Comparison of ENCODE assay signal across 12 mouse cellular contexts in genomic region chr11:80527697-80528096, GRCm38 (mm10). TPM values are rescaled to one million over a fixed set of nuclear protein-coding genes. Genes with fewer than 3 reads are reported as not detected.
DNase-seq lines count a peak whose midpoint lies in the region; ATAC-seq and TF ChIP-seq lines count a peak whose summit lies in the region.
"Had no signal": no experiment of that assay in that cellular context is flagged by ENCODE, and none has a peak within 500 bp of the region (broad histone marks: within the 10 kb centered on the region; RNA-seq: fewer than 3 reads in every experiment).

No protein-coding gene starts in this region.

- no peak for TF ChIP-seq POLR2A in thymus, adult 2 months (IDR thresholded peaks at IDR 0.05; ENCODE audit: control insufficient read depth, extremely low read depth, insufficient read depth, low read length, poor library complexity)

- no peaks in the 10 kb centered on the region for H3K9me3 ChIP-seq in hindbrain, postnatal 0 days (ENCODE audit: low read length)
- H3K9me3 ChIP-seq in hindbrain, embryonic 10.5 days, result no peaks in the 10 kb centered on the region
- H3K9me3 ChIP-seq: heart, embryonic 15.5 days; midbrain, embryonic 13.5 days had no signal

- no peak overlapping the region for H3K4me3 ChIP-seq in hindbrain, postnatal 0 days (ENCODE audit: low read length)
- no peak overlapping the region for H3K4me3 ChIP-seq in hindbrain, embryonic 10.5 days
- no peak overlapping the region for H3K4me3 ChIP-seq in thymus, adult 2 months (ENCODE audit: control insufficient read depth, insufficient read depth, low read length)
- H3K4me3 ChIP-seq: heart, embryonic 15.5 days; midbrain, embryonic 13.5 days had no signal

- no peaks in the 10 kb centered on the region for H3K4me1 ChIP-seq in hindbrain, postnatal 0 days (ENCODE audit: insufficient read depth, low read length)
- H3K4me1 ChIP-seq in hindbrain, embryonic 10.5 days (replicated peaks), result 0 out of 2 replicates have a peak, but pooled peaks cover 6% of the 10 kb centered on the region
- no peaks in the 10 kb centered on the region for H3K4me1 ChIP-seq in thymus, adult 2 months (replicated peaks; ENCODE audit: control insufficient read depth, insufficient read depth, low read length)
- H3K4me1 ChIP-seq: midbrain, embryonic 13.5 days had no signal

- H3K27me3 ChIP-seq in hindbrain, postnatal 0 days (ENCODE audit: insufficient read depth, low read length), result no peaks in the 10 kb centered on the region
- no peaks in the 10 kb centered on the region for H3K27me3 ChIP-seq in hindbrain, embryonic 10.5 days (ENCODE audit: insufficient read depth, poor library complexity, severe bottlenecking)
- no peaks in the 10 kb centered on the region for H3K27me3 ChIP-seq in thymus, adult 2 months (ENCODE audit: control insufficient read depth, insufficient read depth, low read length)
- H3K27me3 ChIP-seq: heart, embryonic 15.5 days; midbrain, embryonic 13.5 days had no signal

- H3K27ac ChIP-seq in hindbrain, postnatal 0 days, result no peak overlapping the region
- H3K27ac ChIP-seq in hindbrain, embryonic 10.5 days, result no peak overlapping the region
- H3K27ac ChIP-seq in thymus, adult 2 months (ENCODE audit: control insufficient read depth, insufficient read depth, low read length), result no peak overlapping the region
- H3K27ac ChIP-seq: heart, embryonic 15.5 days; midbrain, embryonic 13.5 days had no signal

- no peaks in the 10 kb centered on the region for H3K36me3 ChIP-seq in hindbrain, postnatal 0 days (ENCODE audit: insufficient read depth, low read length)
- H3K36me3 ChIP-seq in hindbrain, embryonic 10.5 days, result no peaks in the 10 kb centered on the region
- H3K36me3 ChIP-seq in thymus, adult 2 months (ENCODE audit: control insufficient read depth, insufficient read depth, low read length), result no peaks in the 10 kb centered on the region
- H3K36me3 ChIP-seq: heart, embryonic 15.5 days; midbrain, embryonic 13.5 days had no signal

- TF ChIP-seq CTCF in hindbrain, postnatal 0 days (IDR thresholded peaks at IDR 0.05; ENCODE audit: low read depth), result peak; percentile 29; the same call in 1 of the 2 replicates
- no peak for TF ChIP-seq CTCF in thymus, adult 2 months (IDR thresholded peaks at IDR 0.05; ENCODE audit: borderline replicate concordance, control insufficient read depth, extremely low read depth, insufficient read depth, low read length, poor library complexity)

- H3K9ac ChIP-seq in hindbrain, postnatal 0 days (replicated peaks; ENCODE audit: low read length), result no peak overlapping the region
- H3K9ac ChIP-seq: heart, embryonic 15.5 days; midbrain, embryonic 13.5 days had no signal

- DNase-seq in hindbrain, postnatal 0 days (ENCODE audit: low spot score), result no peak
- no peak for DNase-seq in hindbrain, embryonic 10.5 days (ENCODE audit: low spot score)
- peak; percentile 43 for DNase-seq in thymus, adult 2 months
- no peak for DNase-seq in thymus, adult 18-20 months
- peak; percentile 63 for DNase-seq in thymus, postnatal 4 days
- no peak for DNase-seq in urinary bladder, postnatal 10 days (ENCODE audit: low spot score)
- DNase-seq: adrenal gland, postnatal 36 days had no signal

- no peak overlapping the region for H3K4me2 ChIP-seq in hindbrain, postnatal 0 days (ENCODE audit: low read depth, low read length)
- H3K4me2 ChIP-seq: heart, embryonic 15.5 days; midbrain, embryonic 13.5 days had no signal

- no peak for ATAC-seq in hindbrain, postnatal 0 days
- 0 out of 2 replicates have a peak, but pooled peaks have one; percentile 56 for ATAC-seq in erythroid progenitor cell, adult 5-6 weeks (replicated peaks; ENCODE audit: low FRiP score, poor library complexity, severe bottlenecking)
- no peak for ATAC-seq in granulocyte monocyte progenitor cell, adult 5-6 weeks (replicated peaks; ENCODE audit: poor library complexity, severe bottlenecking)
- ATAC-seq: inflammation-experienced regulatory T-cells, adult 6 months; midbrain, embryonic 13.5 days had no signal

RNA-seq across cellular contexts. Expression of gene Cdk5r1, which starts 50.9 kb away (rescaled TPM):
- 355 and 367 TPM in 2 replicates for total RNA-seq in hindbrain, postnatal 0 days (2014; rRNA removed)
- polyA plus RNA-seq in hindbrain, postnatal 0 days (2015; fragmentation: Nextera tagmentation; extraction: Ambion mirVana), result 65.1 and 69.3 TPM in 2 replicates
- 7.0 and 18.0 TPM in 2 replicates for polyA plus RNA-seq in hindbrain, embryonic 10.5 days (2016; fragmentation: Nextera tagmentation; extraction: Ambion mirVana)
- 10.8 and 12.3 TPM in 2 replicates for polyA plus RNA-seq in thymus, adult 2 months (2012; rRNA removed)
- total RNA-seq in erythroid progenitor cell, adult 5-6 weeks (2015; ENCODE audit: low replicate concordance), result 2.5 and 5.4 TPM in 2 replicates
- 2.0 and 2.1 TPM in 2 replicates for total RNA-seq in erythroid progenitor cell, adult 5-6 weeks (2017; ENCODE audit: low replicate concordance)
- 6.2 and 6.3 TPM in 2 replicates for total RNA-seq in granulocyte monocyte progenitor cell, adult 5-6 weeks (2014; fragmentation: Nextera tagmentation)
- total RNA-seq in granulocyte monocyte progenitor cell, adult 5-6 weeks (2017), result 11.0 and 15.1 TPM in 2 replicates

Comparison
In these comparisons a context has a peak if more than half of its experiments do, and no peak if none do; other contexts are left out.
1. DNase-seq: peak in thymus, adult 2 months (single experiment) and thymus, postnatal 4 days (single experiment); none in hindbrain, postnatal 0 days (single experiment), hindbrain, embryonic 10.5 days (single experiment), thymus, adult 18-20 months (0 of 2) and urinary bladder, postnatal 10 days (single experiment).
2. RNA of gene Cdk5r1, which starts 50.9 kb away (total RNA-seq): 355 to 367 TPM in hindbrain, postnatal 0 days; 6.2 to 15.1 TPM in granulocyte monocyte progenitor cell, adult 5-6 weeks and 2.0 to 5.4 TPM in erythroid progenitor cell, adult 5-6 weeks; every median in the first group is over 10 times any median in the second.